Mouse (Mus musculus): ENCODE data around the gene Atp6v0a2. TPM values are rescaled to one million over a fixed set of nuclear protein-coding genes. Genes with fewer than 3 reads are reported as not detected.
A peak's percentile ranks its signal among the peaks of the same experiment; 100 is the strongest.

The Atp6v0a2 gene
- polyA plus RNA-seq, 1 experiment from 2014 or later: 12.6 TPM

- ATAC-seq (ENCODE audit: low read depth): no peak
- Histone ChIP-seq H3K4me1 (ENCODE audit: control insufficient read depth, low read depth, low read length) (no peaks in the 10 kb centered on the region), H3K4me3 (ENCODE audit: low read depth, low read length) (no peak overlapping the region), H3K27me3 (ENCODE audit: control insufficient read depth, insufficient read depth, low read depth, low read length) (no peaks in the 10 kb centered on the region), H3K36me3 (ENCODE audit: control insufficient read depth, insufficient read depth) (peaks cover 9% of the 10 kb centered on the region), H3K9me3 (replicated peaks; ENCODE audit: control insufficient read depth, low read length) (no peaks in the 10 kb centered on the region), H3K4me2 (ENCODE audit: low read depth, low read length) (no peak overlapping the region), H3K9ac (ENCODE audit: low read depth, low read length) (no peak overlapping the region), H3K27ac (ENCODE audit: low read length) (no peak overlapping the region)
- 78% methylated on average over 11 of the region's 11 CpGs for WGBS (ENCODE audit: insufficient replicate concordance)
Observed at GRCm38 (mm10) chr5:124717969-124718368, 89.6 kb downstream of the Atp6v0a2 start.

- Histone ChIP-seq H3K27me3 (ENCODE audit: control insufficient read depth, insufficient read depth, low read depth, low read length) (no peaks in the 10 kb centered on the region), H3K27ac (ENCODE audit: low read length) (no peak overlapping the region), H3K4me3 (ENCODE audit: low read depth, low read length) (no peak overlapping the region), H3K4me1 (ENCODE audit: control insufficient read depth, low read depth, low read length) (no peaks in the 10 kb centered on the region), H3K36me3 (ENCODE audit: control insufficient read depth, insufficient read depth) (peaks cover 9% of the 10 kb centered on the region), H3K9ac (ENCODE audit: low read depth, low read length) (no peak overlapping the region), H3K4me2 (ENCODE audit: low read depth, low read length) (no peak overlapping the region), H3K9me3 (replicated peaks; ENCODE audit: control insufficient read depth, low read length) (no peaks in the 10 kb centered on the region)
- 82% methylated on average over 7 of the region's 7 CpGs for WGBS (ENCODE audit: insufficient replicate concordance)
- ATAC-seq (ENCODE audit: low read depth): no peak
Observed at GRCm38 (mm10) chr5:124718396-124718795, 90.0 kb downstream of the Atp6v0a2 start.

GRCm38 (mm10) chr5:124723125-124723524, 94.7 kb downstream of the Atp6v0a2 start:
- no peak overlapping the region for H3K27ac ChIP-seq (ENCODE audit: low read length)
- H3K4me3 ChIP-seq (ENCODE audit: low read depth, low read length): no peak overlapping the region
- no peak overlapping the region for H3K4me2 ChIP-seq (ENCODE audit: low read depth, low read length)
- 77% methylated on average over 6 of the region's 6 CpGs for WGBS (ENCODE audit: insufficient replicate concordance)
- H3K36me3 ChIP-seq (ENCODE audit: control insufficient read depth, insufficient read depth): peaks cover 9% of the 10 kb centered on the region
- no peaks in the 10 kb centered on the region for H3K4me1 ChIP-seq (ENCODE audit: control insufficient read depth, low read depth, low read length)
- no peak for ATAC-seq (ENCODE audit: low read depth)
- H3K9me3 ChIP-seq (replicated peaks; ENCODE audit: control insufficient read depth, low read length): no peaks in the 10 kb centered on the region
- no peak overlapping the region for H3K9ac ChIP-seq (ENCODE audit: low read depth, low read length)
- H3K27me3 ChIP-seq (ENCODE audit: control insufficient read depth, insufficient read depth, low read depth, low read length): peaks cover 3% of the 10 kb centered on the region; the same call in 1 of the 2 replicates

DNA sequence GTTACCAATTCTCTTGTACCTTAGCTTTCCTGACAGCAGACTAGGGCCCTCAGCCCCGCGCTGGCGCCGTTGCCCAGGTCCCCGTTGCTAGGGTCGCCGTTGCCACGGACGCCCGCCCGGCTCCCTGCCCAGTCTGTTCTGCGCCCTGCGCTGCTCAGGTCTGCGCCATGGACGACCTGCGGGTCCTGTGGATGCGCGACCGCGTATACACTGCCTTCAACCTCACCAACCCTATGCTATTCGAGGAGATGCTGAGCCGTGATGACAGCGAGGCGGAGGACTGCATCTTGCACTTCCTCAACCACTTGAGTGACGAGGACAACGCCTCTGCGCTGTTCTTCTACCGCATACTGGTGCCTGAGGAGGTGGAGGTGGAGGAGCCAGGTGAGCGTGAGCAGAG, 96.6 kb downstream of the Atp6v0a2 start, which contains the start of gene Dnah10:
Gene Dnah10, plus strand, starts transcription at position 89 of the 400 bp plus-strand sequence.
- peaks cover 3% of the 10 kb centered on the region; the same call in 1 of the 2 replicates for H3K27me3 ChIP-seq (ENCODE audit: control insufficient read depth, insufficient read depth, low read depth, low read length)
- no peak within 1 kb of the TSS for H3K4me2 ChIP-seq (ENCODE audit: low read depth, low read length)
- 20% methylated on average over 29 of the region's 29 CpGs for WGBS (ENCODE audit: insufficient replicate concordance)
- peaks cover 3% of the 10 kb centered on the region; the same call in 1 of the 2 replicates for H3K36me3 ChIP-seq (ENCODE audit: control insufficient read depth, insufficient read depth)
- no peak within 1 kb of the TSS for H3K27ac ChIP-seq (ENCODE audit: low read length)
- H3K4me1 ChIP-seq (ENCODE audit: control insufficient read depth, low read depth, low read length): no peaks in the 10 kb centered on the region; the same call in 1 of the 2 replicates
- no peaks in the 10 kb centered on the region for H3K9me3 ChIP-seq (replicated peaks; ENCODE audit: control insufficient read depth, low read length)
- H3K4me3 ChIP-seq (ENCODE audit: low read depth, low read length): no peak within 1 kb of the TSS
- H3K9ac ChIP-seq (ENCODE audit: low read depth, low read length): no peak within 1 kb of the TSS
- ATAC-seq (ENCODE audit: low read depth): no peak

GRCm38 (mm10) chr5:124729662-124730206, 101.4 kb downstream of the Atp6v0a2 start:
- Histone ChIP-seq H3K4me3 (ENCODE audit: low read depth, low read length) (peak overlapping the region; percentile 33; the same call in 1 of the 2 replicates), H3K36me3 (ENCODE audit: control insufficient read depth, insufficient read depth) (no peaks in the 10 kb centered on the region), H3K27ac (ENCODE audit: low read length) (no peak overlapping the region), H3K4me1 (ENCODE audit: control insufficient read depth, low read depth, low read length) (no peaks in the 10 kb centered on the region; the same call in 1 of the 2 replicates), H3K9ac (ENCODE audit: low read depth, low read length) (no peak overlapping the region), H3K27me3 (ENCODE audit: control insufficient read depth, insufficient read depth, low read depth, low read length) (peaks cover 3% of the 10 kb centered on the region; the same call in 1 of the 2 replicates), H3K4me2 (ENCODE audit: low read depth, low read length) (peak overlapping the region; percentile 55), H3K9me3 (replicated peaks; ENCODE audit: control insufficient read depth, low read length) (no peaks in the 10 kb centered on the region)
- no peak for ATAC-seq (ENCODE audit: low read depth)
- 10% methylated on average over 21 of the region's 21 CpGs for WGBS (ENCODE audit: insufficient replicate concordance)

DNA sequence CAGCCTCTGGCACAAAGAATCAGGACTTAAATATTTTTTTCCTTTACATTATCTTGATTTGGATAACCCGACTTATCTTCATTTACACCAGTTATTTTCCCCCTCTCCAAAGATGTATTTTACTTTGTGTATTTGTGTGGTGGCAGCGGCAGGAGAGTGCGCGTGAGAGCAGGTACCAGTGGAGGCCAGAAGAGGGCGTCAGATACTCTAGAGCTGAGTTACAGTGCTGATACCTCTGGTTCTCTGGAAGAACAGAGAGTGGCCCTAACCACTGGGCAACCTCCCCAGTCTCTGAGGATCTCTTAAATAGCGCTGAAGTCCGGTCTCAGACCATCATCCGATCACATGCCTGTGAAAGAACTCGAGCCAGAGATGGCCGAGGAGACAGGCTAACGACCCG, 105.6 kb downstream of the Atp6v0a2 start:
- no peak overlapping the region for H3K27ac ChIP-seq (ENCODE audit: low read length)
- H3K27me3 ChIP-seq (ENCODE audit: control insufficient read depth, insufficient read depth, low read depth, low read length): no peaks in the 10 kb centered on the region; the same call in 1 of the 2 replicates
- H3K9me3 ChIP-seq (replicated peaks; ENCODE audit: control insufficient read depth, low read length): no peaks in the 10 kb centered on the region
- H3K9ac ChIP-seq (ENCODE audit: low read depth, low read length): no peak overlapping the region
- no peaks in the 10 kb centered on the region for H3K36me3 ChIP-seq (ENCODE audit: control insufficient read depth, insufficient read depth)
- ATAC-seq (ENCODE audit: low read depth): no peak
- H3K4me3 ChIP-seq (ENCODE audit: low read depth, low read length): no peak overlapping the region
- H3K4me2 ChIP-seq (ENCODE audit: low read depth, low read length): no peak overlapping the region
- no peaks in the 10 kb centered on the region; the same call in 1 of the 2 replicates for H3K4me1 ChIP-seq (ENCODE audit: control insufficient read depth, low read depth, low read length)
- 72% methylated on average over 12 of the region's 12 CpGs for WGBS (ENCODE audit: insufficient replicate concordance)

DNA sequence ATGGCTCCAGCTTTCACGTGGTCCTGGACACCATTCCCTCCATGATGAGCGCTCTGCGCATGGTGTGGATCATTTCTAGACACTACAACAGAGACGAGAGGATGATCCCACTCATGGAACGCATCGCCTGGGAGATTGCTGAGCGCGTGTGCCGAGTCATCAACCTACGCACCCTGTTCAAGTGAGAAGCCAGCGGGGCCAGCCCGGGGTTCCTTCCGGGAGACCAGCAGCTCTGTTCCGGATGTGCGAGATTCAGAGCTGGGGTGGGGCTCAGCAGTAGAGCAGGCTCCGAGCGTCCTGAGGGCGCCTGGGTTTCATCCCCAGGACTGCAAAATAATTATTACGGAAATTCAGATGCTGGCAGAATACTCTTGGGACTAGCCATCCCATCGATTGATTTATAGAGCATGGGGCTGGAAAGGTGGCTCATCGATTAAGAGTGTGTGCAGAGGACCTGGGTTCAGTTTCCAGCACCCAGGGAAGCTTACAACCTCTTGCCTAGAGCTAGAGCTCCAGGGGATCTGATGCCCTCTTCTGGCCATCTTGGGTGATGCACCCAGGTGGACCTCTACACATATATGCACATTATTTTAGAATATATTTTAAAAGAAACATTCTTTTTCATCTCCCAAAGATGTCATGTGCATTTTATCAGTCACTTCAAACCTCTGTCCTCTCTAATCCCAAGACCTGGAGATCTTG, 113.7 kb downstream of the Atp6v0a2 start:
- Histone ChIP-seq H3K4me3 (ENCODE audit: low read depth, low read length) (no peak overlapping the region), H3K9ac (ENCODE audit: low read depth, low read length) (no peak overlapping the region), H3K27me3 (ENCODE audit: control insufficient read depth, insufficient read depth, low read depth, low read length) (no peaks in the 10 kb centered on the region), H3K27ac (ENCODE audit: low read length) (no peak overlapping the region), H3K4me2 (ENCODE audit: low read depth, low read length) (no peak overlapping the region), H3K9me3 (replicated peaks; ENCODE audit: control insufficient read depth, low read length) (peaks cover 5% of the 10 kb centered on the region; the same call in 1 of the 2 replicates), H3K36me3 (ENCODE audit: control insufficient read depth, insufficient read depth) (no peaks in the 10 kb centered on the region), H3K4me1 (ENCODE audit: control insufficient read depth, low read depth, low read length) (no peaks in the 10 kb centered on the region)
- 86% methylated on average over 21 of the region's 21 CpGs for WGBS (ENCODE audit: insufficient replicate concordance)
- ATAC-seq (ENCODE audit: low read depth): no peak

DNA sequence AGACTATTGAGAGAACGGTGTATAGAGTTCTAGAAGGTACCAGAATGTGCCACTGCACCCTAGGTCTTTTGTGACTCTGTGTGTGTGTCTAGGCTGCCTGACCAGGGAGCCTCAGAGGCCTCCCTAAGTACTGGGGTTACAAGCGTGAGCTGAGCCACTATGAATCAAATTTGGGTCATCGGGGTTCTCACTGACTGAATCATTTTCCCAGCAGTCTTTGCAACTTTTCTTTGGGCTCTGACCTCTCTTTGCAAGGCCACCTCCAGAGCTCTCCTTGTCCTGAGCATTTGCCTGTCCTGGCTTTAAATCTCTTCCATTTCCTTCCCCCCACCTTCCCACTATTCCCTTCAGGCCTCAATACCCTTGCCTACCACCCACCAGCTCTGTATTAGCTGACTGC, 115.5 kb downstream of the Atp6v0a2 start:
- Histone ChIP-seq H3K27me3 (ENCODE audit: control insufficient read depth, insufficient read depth, low read depth, low read length) (no peaks in the 10 kb centered on the region), H3K4me1 (ENCODE audit: control insufficient read depth, low read depth, low read length) (no peaks in the 10 kb centered on the region), H3K4me3 (ENCODE audit: low read depth, low read length) (no peak overlapping the region), H3K4me2 (ENCODE audit: low read depth, low read length) (no peak overlapping the region), H3K9me3 (replicated peaks; ENCODE audit: control insufficient read depth, low read length) (peaks cover 5% of the 10 kb centered on the region; the same call in 1 of the 2 replicates), H3K36me3 (ENCODE audit: control insufficient read depth, insufficient read depth) (no peaks in the 10 kb centered on the region), H3K27ac (ENCODE audit: low read length) (no peak overlapping the region), H3K9ac (ENCODE audit: low read depth, low read length) (no peak overlapping the region)
- 76% methylated on average over 3 of the region's 3 CpGs for WGBS (ENCODE audit: insufficient replicate concordance)
- no peak for ATAC-seq (ENCODE audit: low read depth)

DNA sequence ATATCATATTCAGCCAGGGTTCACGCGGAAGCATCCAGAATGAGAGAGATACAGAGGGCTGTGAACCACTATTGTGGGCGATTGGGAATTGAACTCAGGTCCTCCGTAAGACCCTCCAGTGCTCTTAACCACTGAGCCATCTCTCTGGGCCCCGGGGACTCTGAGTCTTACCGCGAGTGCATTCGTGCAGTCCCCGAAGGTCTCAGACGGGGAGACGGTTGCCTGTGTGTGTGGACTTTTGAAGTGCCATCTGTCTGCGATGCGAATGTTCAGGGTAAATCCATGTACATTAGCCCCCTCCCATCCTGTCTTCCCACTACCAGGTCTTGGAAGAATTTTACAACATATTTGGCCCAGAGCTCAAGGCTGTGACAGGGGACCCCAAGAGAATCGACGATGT, 117.8 kb downstream of the Atp6v0a2 start:
- no peaks in the 10 kb centered on the region for H3K36me3 ChIP-seq (ENCODE audit: control insufficient read depth, insufficient read depth)
- 85% methylated on average over 15 of the region's 15 CpGs for WGBS (ENCODE audit: insufficient replicate concordance)
- no peak for ATAC-seq (ENCODE audit: low read depth)
- H3K9me3 ChIP-seq (replicated peaks; ENCODE audit: control insufficient read depth, low read length): peaks cover 5% of the 10 kb centered on the region; the same call in 1 of the 2 replicates
- no peaks in the 10 kb centered on the region for H3K27me3 ChIP-seq (ENCODE audit: control insufficient read depth, insufficient read depth, low read depth, low read length)
- H3K4me3 ChIP-seq (ENCODE audit: low read depth, low read length): no peak overlapping the region
- no peak overlapping the region for H3K9ac ChIP-seq (ENCODE audit: low read depth, low read length)
- H3K27ac ChIP-seq (ENCODE audit: low read length): no peak overlapping the region
- no peak overlapping the region for H3K4me2 ChIP-seq (ENCODE audit: low read depth, low read length)
- no peaks in the 10 kb centered on the region for H3K4me1 ChIP-seq (ENCODE audit: control insufficient read depth, low read depth, low read length)
